Mouse (Mus musculus) erythroblast, embryonic 14.5 days (primary cell): ENCODE measurements around the gene Atp8b2.

Experiments
- GATA1 ChIP-seq: IDR thresholded peaks from 2 replicates; pipeline ENCODE4 v1.6.1; 2012; ENCODE audit warnings: low read length, inconsistent platforms, mixed read lengths
- TAL1 ChIP-seq: IDR thresholded peaks from 3 replicates; pipeline ENCODE4 v1.6.1; 2012; ENCODE audit warnings: low read length, inconsistent platforms, mixed read lengths

DNA sequence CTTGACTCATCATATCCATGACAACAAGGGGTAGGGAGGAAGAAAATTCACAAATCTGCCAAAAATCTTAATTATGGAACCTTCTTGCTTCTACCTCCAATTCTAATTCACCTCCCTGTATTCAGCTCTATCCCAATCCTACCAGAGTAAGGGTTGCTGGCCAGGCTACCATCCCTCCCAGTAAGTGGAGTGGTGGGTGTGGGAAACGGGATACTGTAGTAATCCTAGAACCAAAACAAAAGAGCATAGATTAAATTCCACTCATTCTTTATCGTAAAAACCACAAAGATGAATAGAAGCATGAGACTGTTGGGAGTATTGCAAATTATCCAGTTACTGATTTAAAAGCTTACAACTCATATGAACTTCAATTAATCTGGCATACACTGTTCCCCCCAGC is 47.0 kb upstream of the Atp8b2 start:
- TF ChIP-seq GATA1, result no peak
- TF ChIP-seq TAL1, result no peak
